Mouse (Mus musculus): ENCODE results near the gene Miip. TPM values are rescaled to one million over a fixed set of nuclear protein-coding genes. Genes with fewer than 3 reads are reported as not detected.

Gene Miip
- polyA plus RNA-seq (2014; fragmentation: Nextera tagmentation; extraction: Ambion mirVana), result 36.6 and 37.1 TPM in 2 replicates

DNA sequence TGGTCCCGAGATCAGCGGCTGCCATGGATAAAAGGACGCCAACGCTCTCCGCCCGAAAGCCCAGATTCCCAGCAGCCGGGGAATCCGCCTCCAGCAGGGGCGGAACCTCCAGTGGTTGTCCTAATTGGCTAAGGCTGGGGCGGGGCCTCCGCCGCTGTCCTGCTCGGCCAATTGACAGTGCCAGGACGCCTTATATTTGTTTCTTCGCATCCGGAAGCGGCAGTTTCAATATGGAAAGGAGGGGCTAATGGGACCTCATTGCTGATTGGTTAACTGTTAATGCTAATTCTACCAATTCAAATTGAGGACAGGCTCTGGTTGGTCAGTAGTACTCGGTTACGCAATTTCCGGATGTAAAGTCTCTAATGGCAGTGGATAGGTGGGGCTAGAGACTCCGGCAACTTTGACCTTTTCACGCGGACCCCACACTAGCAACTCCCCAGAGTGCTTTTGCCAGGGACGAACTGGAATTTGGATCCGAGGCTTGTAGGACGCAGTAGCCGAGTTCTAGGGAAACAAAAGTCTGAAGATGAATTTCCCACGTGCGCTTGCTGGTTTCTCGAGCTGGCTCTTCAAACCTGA lies at the start of gene Miip, which contains the start of gene Fv1:
TSS of gene Miip (minus strand) at position 367 of the 582 bp plus-strand sequence.
TSS of gene Fv1 (plus strand) at position 530 of the 582 bp plus-strand sequence.
- H3K9ac ChIP-seq (ENCODE audit: low read length), result peak within 1 kb of the TSS; percentile 76
- H3K4me1 ChIP-seq (ENCODE audit: control insufficient read depth, insufficient read depth, low read length), result peaks cover 20% of the 10 kb centered on the region
- ATAC-seq (peak; percentile 98), DNase-seq (ENCODE audit: low spot score) (peak; percentile 99)
- H3K4me3 ChIP-seq (ENCODE audit: low read depth, low read length), result peak within 1 kb of the TSS; percentile 69
- H3K27me3 ChIP-seq (replicated peaks; ENCODE audit: control insufficient read depth, insufficient read depth, low read length), result no peaks in the 10 kb centered on the region
- under 1% methylated on average over 30 of the region's 30 CpGs for WGBS
- peaks cover 33% of the 10 kb centered on the region for H3K36me3 ChIP-seq (ENCODE audit: control insufficient read depth, insufficient read depth, low read length)
- H3K27ac ChIP-seq (ENCODE audit: low read depth, low read length), result peak within 1 kb of the TSS; percentile 65; the same call in 1 of the 2 replicates
- peak within 1 kb of the TSS; percentile 87 for H3K4me2 ChIP-seq (ENCODE audit: low read length)
- no peaks in the 10 kb centered on the region for H3K9me3 ChIP-seq (replicated peaks; ENCODE audit: control insufficient read depth, low read length)

DNA sequence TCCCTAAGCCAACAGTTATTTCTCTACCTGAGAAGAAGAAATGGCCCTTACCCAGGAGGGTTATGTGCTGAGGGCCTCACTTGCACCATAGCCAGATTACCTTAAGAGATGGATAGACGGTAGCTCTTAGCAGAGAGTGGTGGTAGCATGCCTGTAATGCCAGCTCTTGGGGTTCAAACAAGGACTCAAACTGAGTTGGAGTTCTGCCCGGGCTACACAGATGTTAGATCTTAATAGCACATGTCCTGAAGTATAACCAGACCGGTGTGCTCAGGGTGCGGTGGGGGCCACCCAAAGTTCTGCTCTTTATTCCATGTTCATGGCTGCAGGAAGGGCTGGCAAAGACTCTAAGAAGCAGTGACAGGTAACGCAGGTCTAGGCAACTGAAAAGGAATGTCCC lies 40.9 kb upstream of the Miip start:
- H3K4me2 ChIP-seq (ENCODE audit: low read length), result no peak overlapping the region
- 88% methylated on average over 5 of the region's 5 CpGs for WGBS

DNA sequence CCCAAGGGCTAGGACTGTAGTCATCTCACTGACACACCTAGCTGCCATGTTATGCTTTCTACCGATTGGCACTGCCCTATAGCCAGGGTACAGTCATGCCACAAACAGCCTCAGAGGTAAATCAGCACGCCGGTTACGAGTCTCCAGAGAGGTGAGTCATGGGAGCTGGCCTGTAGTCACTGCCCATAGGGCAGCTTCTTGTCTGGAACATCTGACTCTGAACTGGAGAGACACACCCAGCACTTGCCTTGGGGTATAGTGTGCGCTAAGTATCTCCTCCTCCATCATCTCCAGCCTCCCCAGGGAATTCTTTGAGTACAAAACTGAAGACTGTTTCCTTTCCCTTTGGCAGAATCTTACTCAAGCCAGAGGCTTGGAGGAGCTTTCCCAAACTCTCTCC lies 37.6 kb upstream of the Miip start:
- Histone ChIP-seq H3K4me3 (ENCODE audit: low read depth, low read length) (no peak overlapping the region), H3K27ac (ENCODE audit: low read depth, low read length) (no peak overlapping the region), H3K4me1 (ENCODE audit: control insufficient read depth, insufficient read depth, low read length) (peaks cover 4% of the 10 kb centered on the region), H3K27me3 (replicated peaks; ENCODE audit: control insufficient read depth, insufficient read depth, low read length) (no peaks in the 10 kb centered on the region), H3K9me3 (replicated peaks; ENCODE audit: control insufficient read depth, low read length) (no peaks in the 10 kb centered on the region), H3K36me3 (ENCODE audit: control insufficient read depth, insufficient read depth, low read length) (peaks cover 10% of the 10 kb centered on the region), H3K4me2 (ENCODE audit: low read length) (no peak overlapping the region), H3K9ac (ENCODE audit: low read length) (no peak overlapping the region)
- ATAC-seq (no peak), DNase-seq (ENCODE audit: low spot score) (no peak)
- 85% methylated on average over 5 of the region's 5 CpGs for WGBS

More for the DNA sequence above, 40.9 kb upstream of the Miip start:
- Histone ChIP-seq H3K4me3 (ENCODE audit: low read depth, low read length) (no peak overlapping the region), H3K27me3 (replicated peaks; ENCODE audit: control insufficient read depth, insufficient read depth, low read length) (no peaks in the 10 kb centered on the region), H3K9ac (ENCODE audit: low read length) (no peak overlapping the region), H3K4me1 (ENCODE audit: control insufficient read depth, insufficient read depth, low read length) (no peaks in the 10 kb centered on the region; the same call in 1 of the 2 replicates), H3K9me3 (replicated peaks; ENCODE audit: control insufficient read depth, low read length) (no peaks in the 10 kb centered on the region), H3K27ac (ENCODE audit: low read depth, low read length) (no peak overlapping the region), H3K36me3 (ENCODE audit: control insufficient read depth, insufficient read depth, low read length) (no peaks in the 10 kb centered on the region)
- ATAC-seq, result no peak
- DNase-seq (ENCODE audit: low spot score), result no peak

DNA sequence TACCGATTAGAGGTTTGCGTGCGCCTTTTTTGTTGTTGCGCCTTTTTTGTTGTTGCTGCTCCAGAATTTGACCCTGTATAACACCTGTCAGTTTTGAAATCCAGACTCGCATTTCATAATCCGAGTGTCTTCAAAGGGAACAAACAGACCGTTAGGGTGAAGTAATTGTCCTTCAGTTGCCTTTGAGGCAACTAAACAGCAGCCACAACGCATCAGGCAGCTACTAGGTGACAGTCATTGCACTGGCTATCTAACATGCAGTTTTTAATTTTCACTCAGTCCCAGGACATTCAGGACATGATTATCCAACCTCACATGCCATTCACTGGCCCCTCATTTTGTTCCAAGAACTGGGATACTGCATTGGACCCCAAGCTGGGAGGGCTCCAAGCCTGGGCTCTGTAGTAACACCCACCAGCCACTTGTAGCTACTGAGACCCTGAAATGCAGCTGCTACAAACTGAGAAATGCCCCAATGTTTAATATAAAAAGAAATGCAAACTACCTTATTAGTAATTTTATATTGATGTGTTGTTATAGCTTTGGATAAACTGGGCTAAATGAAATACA lies 36.6 kb upstream of the Miip start:
- ATAC-seq (peak; percentile 49), DNase-seq (ENCODE audit: low spot score) (peak; percentile 30)
- Histone ChIP-seq H3K9me3 (replicated peaks; ENCODE audit: control insufficient read depth, low read length) (no peaks in the 10 kb centered on the region), H3K4me3 (ENCODE audit: low read depth, low read length) (peak overlapping the region; percentile 88), H3K27me3 (replicated peaks; ENCODE audit: control insufficient read depth, insufficient read depth, low read length) (no peaks in the 10 kb centered on the region), H3K4me1 (ENCODE audit: control insufficient read depth, insufficient read depth, low read length) (peaks cover 4% of the 10 kb centered on the region), H3K9ac (ENCODE audit: low read length) (peak overlapping the region; percentile 81), H3K36me3 (ENCODE audit: control insufficient read depth, insufficient read depth, low read length) (peaks cover 19% of the 10 kb centered on the region), H3K27ac (ENCODE audit: low read depth, low read length) (peak overlapping the region; percentile 30; the same call in 1 of the 2 replicates), H3K4me2 (ENCODE audit: low read length) (peak overlapping the region; percentile 61)
- under 1% methylated on average over 8 of the region's 8 CpGs for WGBS

DNA sequence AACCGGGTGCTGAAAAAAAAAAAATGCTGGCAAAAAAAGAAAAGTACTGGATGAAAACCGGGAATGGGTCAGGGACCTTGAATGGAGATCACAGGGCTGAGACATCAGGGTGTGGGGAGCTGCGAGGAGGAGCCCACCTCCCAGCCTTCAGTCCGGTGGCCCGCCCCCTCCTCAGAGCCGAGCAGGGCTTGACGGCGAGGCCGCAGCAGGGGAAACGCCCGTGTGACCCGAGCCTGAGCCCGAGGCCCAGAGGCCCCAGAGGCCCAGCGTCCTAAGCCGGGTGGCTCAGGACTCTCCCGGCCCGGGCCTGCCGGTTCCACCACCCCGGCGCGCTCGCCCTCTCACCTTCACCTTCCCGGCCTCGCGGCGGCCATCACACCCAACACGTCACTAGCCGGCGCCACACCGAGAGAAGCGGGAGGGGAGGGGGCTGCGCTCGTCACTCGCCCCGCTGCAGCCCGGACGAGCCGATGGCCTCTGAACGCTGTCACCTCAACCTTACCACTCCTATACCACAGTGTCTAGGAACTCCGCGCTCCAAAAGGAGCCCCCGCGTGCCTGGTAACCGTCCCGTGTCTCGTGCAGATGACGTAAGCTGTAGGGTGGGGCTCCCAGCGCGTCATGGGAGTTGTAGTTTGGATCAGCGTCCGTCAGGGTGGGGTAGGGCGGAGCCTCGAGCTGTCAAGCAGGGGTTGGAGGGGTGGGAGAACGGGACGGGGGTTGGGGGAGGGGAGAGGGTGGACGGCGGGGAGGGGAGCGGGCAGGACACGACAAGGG lies 35.9 kb upstream of the Miip start, which contains the start of gene Mfn2:
TSS of gene Mfn2 (minus strand) at position 392 of the 777 bp plus-strand sequence.
- Histone ChIP-seq H3K27me3 (replicated peaks; ENCODE audit: control insufficient read depth, insufficient read depth, low read length) (no peaks in the 10 kb centered on the region), H3K4me2 (ENCODE audit: low read length) (peak within 1 kb of the TSS; percentile 70), H3K36me3 (ENCODE audit: control insufficient read depth, insufficient read depth, low read length) (peaks cover 26% of the 10 kb centered on the region), H3K27ac (ENCODE audit: low read depth, low read length) (peak within 1 kb of the TSS; percentile 72), H3K9me3 (replicated peaks; ENCODE audit: control insufficient read depth, low read length) (no peaks in the 10 kb centered on the region), H3K4me3 (ENCODE audit: low read depth, low read length) (peak within 1 kb of the TSS; percentile 88), H3K4me1 (ENCODE audit: control insufficient read depth, insufficient read depth, low read length) (peaks cover 4% of the 10 kb centered on the region), H3K9ac (ENCODE audit: low read length) (peak within 1 kb of the TSS; percentile 81)
- under 1% methylated on average over 46 of the region's 59 CpGs for WGBS
- DNase-seq (ENCODE audit: low spot score) (peak; percentile 96), ATAC-seq (peak; percentile 94)

DNA sequence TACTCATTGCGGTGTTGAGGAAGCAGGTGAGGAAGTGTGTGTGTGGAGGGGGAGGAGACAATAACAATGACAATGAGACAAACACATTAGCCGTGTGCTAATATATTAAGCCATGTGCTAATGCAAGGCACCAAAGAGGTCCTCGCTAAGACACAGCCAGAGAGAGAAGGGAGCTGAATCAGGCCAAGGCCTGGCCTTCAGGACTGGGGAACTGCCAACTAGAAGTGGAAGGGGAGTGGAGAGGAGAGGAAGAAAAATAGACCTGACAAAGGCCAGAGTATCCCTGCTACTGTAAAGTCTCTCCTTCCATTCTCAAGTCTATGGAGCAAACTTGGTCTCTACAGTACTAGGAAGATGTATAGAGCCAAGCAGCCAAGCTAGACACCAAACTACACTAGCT lies 35.0 kb upstream of the Miip start:
- Histone ChIP-seq H3K27me3 (replicated peaks; ENCODE audit: control insufficient read depth, insufficient read depth, low read length) (no peaks in the 10 kb centered on the region), H3K9ac (ENCODE audit: low read length) (peak overlapping the region; percentile 81), H3K36me3 (ENCODE audit: control insufficient read depth, insufficient read depth, low read length) (peaks cover 35% of the 10 kb centered on the region), H3K4me2 (ENCODE audit: low read length) (peak overlapping the region; percentile 70), H3K27ac (ENCODE audit: low read depth, low read length) (no peak overlapping the region), H3K4me1 (ENCODE audit: control insufficient read depth, insufficient read depth, low read length) (peaks cover 4% of the 10 kb centered on the region), H3K4me3 (ENCODE audit: low read depth, low read length) (peak overlapping the region; percentile 88), H3K9me3 (replicated peaks; ENCODE audit: control insufficient read depth, low read length) (no peaks in the 10 kb centered on the region)
- ATAC-seq, result no peak
- WGBS, result 91% methylated on average over 3 of the region's 3 CpGs
- DNase-seq (ENCODE audit: low spot score), result no peak

DNA sequence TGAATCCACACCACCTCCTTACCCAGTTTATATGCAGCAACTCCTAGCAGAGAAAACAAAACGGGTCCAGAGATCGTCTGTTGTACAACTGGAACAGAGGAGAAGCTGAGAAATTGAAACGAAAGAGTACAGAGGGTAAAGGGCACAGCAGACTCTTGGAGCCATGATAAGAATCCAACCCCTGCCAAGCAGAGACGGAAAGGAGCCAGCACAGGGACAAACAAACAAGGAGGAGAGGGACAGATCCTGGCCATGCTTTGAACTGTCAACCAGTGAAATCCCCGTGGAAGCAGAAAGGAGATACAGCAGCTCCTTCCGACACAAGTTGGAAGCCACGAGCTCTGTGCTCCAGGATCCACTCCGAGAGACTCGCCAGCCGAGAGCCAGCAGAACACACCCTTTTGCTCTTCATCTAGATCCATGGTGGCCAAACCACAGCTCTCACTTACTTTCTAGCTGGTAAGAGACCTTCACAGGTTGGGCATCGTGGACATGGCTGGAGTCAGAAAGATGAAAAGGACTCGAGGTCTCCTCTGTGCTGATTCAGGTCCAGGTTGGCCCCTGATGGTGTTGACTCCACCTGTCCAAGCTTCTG lies 34.4 kb upstream of the Miip start:
- Histone ChIP-seq H3K4me1 (ENCODE audit: control insufficient read depth, insufficient read depth, low read length) (peaks cover 4% of the 10 kb centered on the region), H3K27ac (ENCODE audit: low read depth, low read length) (no peak overlapping the region), H3K4me2 (ENCODE audit: low read length) (no peak overlapping the region), H3K27me3 (replicated peaks; ENCODE audit: control insufficient read depth, insufficient read depth, low read length) (no peaks in the 10 kb centered on the region), H3K9me3 (replicated peaks; ENCODE audit: control insufficient read depth, low read length) (no peaks in the 10 kb centered on the region), H3K4me3 (ENCODE audit: low read depth, low read length) (no peak overlapping the region), H3K9ac (ENCODE audit: low read length) (no peak overlapping the region), H3K36me3 (ENCODE audit: control insufficient read depth, insufficient read depth, low read length) (peaks cover 41% of the 10 kb centered on the region)
- 89% methylated on average over 12 of the region's 12 CpGs for WGBS
- DNase-seq (ENCODE audit: low spot score) (no peak), ATAC-seq (no peak)

DNA sequence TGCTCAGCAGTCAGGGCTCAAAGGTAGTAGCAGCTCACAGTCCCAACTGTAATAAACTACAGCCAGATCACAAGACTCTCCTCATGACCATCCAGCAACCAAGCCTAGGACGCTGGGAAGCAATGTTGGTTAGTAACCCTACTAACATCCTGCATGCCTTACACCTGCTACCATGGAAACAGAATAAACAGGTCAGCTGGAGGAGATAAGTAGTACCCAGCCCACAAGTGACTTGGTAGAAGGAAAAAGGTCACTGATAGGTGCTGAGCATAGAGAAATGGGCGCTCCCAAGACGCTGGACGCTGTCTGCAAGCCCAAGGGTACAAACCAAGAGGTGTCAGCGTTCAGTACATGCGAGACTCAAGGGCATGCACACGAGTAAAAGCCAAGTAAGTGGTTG lies 31.8 kb upstream of the Miip start:
- WGBS, result 88% methylated on average over 7 of the region's 7 CpGs
- ATAC-seq (no peak), DNase-seq (ENCODE audit: low spot score) (no peak)
- Histone ChIP-seq H3K36me3 (ENCODE audit: control insufficient read depth, insufficient read depth, low read length) (peaks cover 66% of the 10 kb centered on the region), H3K4me3 (ENCODE audit: low read depth, low read length) (no peak overlapping the region), H3K27ac (ENCODE audit: low read depth, low read length) (no peak overlapping the region), H3K9ac (ENCODE audit: low read length) (no peak overlapping the region), H3K4me2 (ENCODE audit: low read length) (no peak overlapping the region), H3K9me3 (replicated peaks; ENCODE audit: control insufficient read depth, low read length) (no peaks in the 10 kb centered on the region), H3K27me3 (replicated peaks; ENCODE audit: control insufficient read depth, insufficient read depth, low read length) (no peaks in the 10 kb centered on the region), H3K4me1 (ENCODE audit: control insufficient read depth, insufficient read depth, low read length) (peaks cover 4% of the 10 kb centered on the region)

All from forebrain, embryonic 14.5 days (tissue).